Mouse (Mus musculus) stomach, postnatal 0 days (tissue): ENCODE data around the gene Icam5.

Experiments used
- CTCF ChIP-seq: IDR thresholded peaks from 2 replicates; pipeline ENCODE4 v1.5.1; 2016; ENCODE audit warnings: antibody characterized with exemption, low read depth, mild to moderate bottlenecking, moderate library complexity
- EP300 ChIP-seq: optimal IDR thresholded peaks from 2 replicates; pipeline ENCODE3; 2016; ENCODE audit warnings: antibody characterized with exemption

DNA sequence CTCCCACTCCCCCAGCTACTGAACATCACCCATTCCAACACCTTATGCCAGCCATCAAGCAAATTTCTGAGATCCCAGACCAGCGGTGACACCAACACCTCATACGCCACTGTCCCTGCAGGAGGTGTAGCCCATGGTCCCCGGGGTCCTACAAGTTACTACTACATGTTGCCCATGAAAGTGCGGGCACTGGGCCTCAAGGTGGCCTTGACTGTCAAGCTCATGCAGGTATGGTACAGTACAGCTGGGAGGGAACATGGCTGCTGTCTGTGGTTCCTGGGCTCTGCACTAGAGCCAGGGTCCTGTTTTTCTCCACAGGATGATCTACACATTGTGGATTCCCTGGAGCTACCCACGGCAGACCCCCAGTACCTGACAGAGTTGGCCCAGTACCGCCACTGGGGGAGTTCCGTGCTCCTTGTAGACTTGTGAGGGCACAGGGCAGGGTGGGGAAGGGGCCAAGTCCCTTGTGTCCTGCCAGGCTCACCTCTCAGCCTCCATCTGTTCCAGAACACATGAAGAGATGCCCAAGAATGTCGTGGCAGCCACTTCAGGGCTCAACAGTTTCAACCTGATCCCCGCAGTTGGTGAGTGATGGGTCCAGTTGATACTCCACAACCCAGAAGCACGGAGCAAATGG is 24.4 kb upstream of the Icam5 start:
- no peak for TF ChIP-seq EP300
- TF ChIP-seq CTCF, result no peak
